Mouse (Mus musculus): ENCODE results near the gene Bicdl1. TPM values are rescaled to one million over a fixed set of nuclear protein-coding genes. Genes with fewer than 3 reads are reported as not detected.

The Bicdl1 gene
- polyA plus RNA-seq, 1 experiment: 2.4 TPM

- Histone ChIP-seq H3K27me3 (ENCODE audit: control insufficient read depth, insufficient read depth, insufficient read length) (peaks cover 28% of the 10 kb centered on the region), H3ac (ENCODE audit: control insufficient read depth, insufficient read length, low read depth) (no peak overlapping the region), H3K79me3 (ENCODE audit: low read depth) (no peaks in the 10 kb centered on the region), H3K4me3 (ENCODE audit: insufficient read depth, poor library complexity, severe bottlenecking) (no peak overlapping the region), H3K79me2 (ENCODE audit: control insufficient read depth, insufficient read depth) (no peaks in the 10 kb centered on the region), H3K36me3 (ENCODE audit: control insufficient read depth, insufficient read depth) (no peaks in the 10 kb centered on the region)
- no peak for TF ChIP-seq USF1 (IDR thresholded peaks at IDR 0.05; ENCODE audit: low read depth)
- TF ChIP-seq MYOD1 (IDR thresholded peaks at IDR 0.05; ENCODE audit: control insufficient read depth, insufficient read length, low read depth): no peak
- TF ChIP-seq FOSL1 (IDR thresholded peaks at IDR 0.05; ENCODE audit: insufficient read depth, low read length, poor library complexity, severe bottlenecking): no peak
- TF ChIP-seq CTCF (IDR thresholded peaks at IDR 0.05; ENCODE audit: control insufficient read depth, insufficient read depth, insufficient read length): no peak
- TF ChIP-seq MAX (IDR thresholded peaks at IDR 0.05): no peak
Observed at GRCm38 (mm10) chr5:115686716-115687115, 44.7 kb downstream of the Bicdl1 start.

- Histone ChIP-seq H3K27me3 (ENCODE audit: control insufficient read depth, insufficient read depth, insufficient read length) (peaks cover 28% of the 10 kb centered on the region), H3K79me2 (ENCODE audit: control insufficient read depth, insufficient read depth) (no peaks in the 10 kb centered on the region), H3ac (ENCODE audit: control insufficient read depth, insufficient read length, low read depth) (no peak overlapping the region), H3K36me3 (ENCODE audit: control insufficient read depth, insufficient read depth) (no peaks in the 10 kb centered on the region), H3K4me3 (ENCODE audit: insufficient read depth, poor library complexity, severe bottlenecking) (no peak overlapping the region), H3K79me3 (ENCODE audit: low read depth) (no peaks in the 10 kb centered on the region)
- TF ChIP-seq FOSL1 (IDR thresholded peaks at IDR 0.05; ENCODE audit: insufficient read depth, low read length, poor library complexity, severe bottlenecking) (no peak), CTCF (IDR thresholded peaks at IDR 0.05; ENCODE audit: control insufficient read depth, insufficient read depth, insufficient read length) (no peak), MAX (IDR thresholded peaks at IDR 0.05) (no peak), CEBPB (IDR thresholded peaks at IDR 0.05; ENCODE audit: low read depth) (no peak), MYOG (IDR thresholded peaks at IDR 0.05; ENCODE audit: control insufficient read depth, extremely low read depth, insufficient read length) (no peak)
Observed at GRCm38 (mm10) chr5:115685126-115685525, 46.3 kb downstream of the Bicdl1 start.

DNA sequence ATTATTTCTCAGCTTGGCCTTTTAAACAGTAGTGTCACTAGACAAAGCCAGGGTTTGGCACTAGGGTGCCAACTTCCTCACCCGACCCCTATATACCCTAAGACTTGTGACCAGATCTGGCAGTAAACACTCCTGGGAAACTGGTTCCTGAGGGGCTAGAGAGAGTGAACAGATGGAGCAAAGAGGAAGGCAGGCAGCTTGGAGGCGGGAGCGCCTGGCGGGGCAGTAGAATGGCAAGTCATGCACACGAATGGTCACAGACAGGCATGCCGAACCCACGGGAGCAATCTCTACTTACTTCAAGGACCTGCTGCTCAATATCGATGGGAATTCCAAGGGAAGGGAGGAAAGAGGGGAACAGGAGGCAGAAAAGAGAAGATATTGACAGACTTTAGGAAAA lies 59.6 kb downstream of the Bicdl1 start:
- TF ChIP-seq MYOD1 (IDR thresholded peaks at IDR 0.05; ENCODE audit: control insufficient read depth, insufficient read length, low read depth) (no peak), USF1 (IDR thresholded peaks at IDR 0.05; ENCODE audit: low read depth) (no peak), CEBPB (IDR thresholded peaks at IDR 0.05; ENCODE audit: low read depth) (no peak)
- no peaks in the 10 kb centered on the region for H3K79me2 ChIP-seq (ENCODE audit: control insufficient read depth, insufficient read depth)
- H3K4me3 ChIP-seq (ENCODE audit: insufficient read depth, poor library complexity, severe bottlenecking): no peak overlapping the region
- peaks cover 83% of the 10 kb centered on the region for H3K27me3 ChIP-seq (ENCODE audit: control insufficient read depth, insufficient read depth, insufficient read length)
- H3ac ChIP-seq (ENCODE audit: control insufficient read depth, insufficient read length, low read depth): no peak overlapping the region
- H3K79me3 ChIP-seq (ENCODE audit: low read depth): no peaks in the 10 kb centered on the region
- H3K36me3 ChIP-seq (ENCODE audit: control insufficient read depth, insufficient read depth): no peaks in the 10 kb centered on the region

DNA sequence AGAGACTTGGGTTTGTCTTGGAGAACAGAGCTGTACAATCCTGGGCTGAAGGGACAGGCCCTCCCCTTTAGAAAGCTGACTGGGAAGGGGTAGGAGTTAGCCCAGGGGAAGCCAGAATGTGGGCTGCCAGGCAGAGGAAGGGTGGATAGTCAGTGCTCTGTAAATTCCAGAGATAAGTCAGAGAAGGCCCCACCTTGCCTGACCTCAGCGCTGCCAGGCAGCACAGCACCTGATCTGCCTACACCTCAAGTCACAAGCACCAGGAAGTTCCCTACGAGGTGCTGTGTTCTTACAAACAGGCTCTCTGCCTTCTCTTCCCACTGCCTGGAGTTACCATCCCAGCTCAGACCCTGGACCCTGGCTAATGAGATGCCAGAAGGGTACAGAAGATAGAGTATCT lies 61.0 kb downstream of the Bicdl1 start:
- no peak overlapping the region for H3K4me3 ChIP-seq (ENCODE audit: insufficient read depth, poor library complexity, severe bottlenecking)
- TF ChIP-seq CEBPB (IDR thresholded peaks at IDR 0.05; ENCODE audit: low read depth): no peak
- H3K27me3 ChIP-seq (ENCODE audit: control insufficient read depth, insufficient read depth, insufficient read length): peaks cover 95% of the 10 kb centered on the region
- no peak overlapping the region for H3ac ChIP-seq (ENCODE audit: control insufficient read depth, insufficient read length, low read depth)
- no peaks in the 10 kb centered on the region for H3K79me2 ChIP-seq (ENCODE audit: control insufficient read depth, insufficient read depth)
- H3K79me3 ChIP-seq (ENCODE audit: low read depth): no peaks in the 10 kb centered on the region
- H3K36me3 ChIP-seq (ENCODE audit: control insufficient read depth, insufficient read depth): no peaks in the 10 kb centered on the region

GRCm38 (mm10) chr5:115669974-115670373 lies 61.4 kb downstream of the Bicdl1 start:
- H3K79me2 ChIP-seq (ENCODE audit: control insufficient read depth, insufficient read depth): no peaks in the 10 kb centered on the region
- no peaks in the 10 kb centered on the region for H3K36me3 ChIP-seq (ENCODE audit: control insufficient read depth, insufficient read depth)
- H3ac ChIP-seq (ENCODE audit: control insufficient read depth, insufficient read length, low read depth): no peak overlapping the region
- TF ChIP-seq CTCF (IDR thresholded peaks at IDR 0.05; ENCODE audit: control insufficient read depth, insufficient read depth, insufficient read length): no peak
- TF ChIP-seq MYOG (IDR thresholded peaks at IDR 0.05; ENCODE audit: control insufficient read depth, extremely low read depth, insufficient read length): no peak
- TF ChIP-seq MYOD1 (IDR thresholded peaks at IDR 0.05; ENCODE audit: control insufficient read depth, insufficient read length, low read depth): no peak
- no peak for TF ChIP-seq CEBPB (IDR thresholded peaks at IDR 0.05; ENCODE audit: low read depth)
- TF ChIP-seq MAX (IDR thresholded peaks at IDR 0.05): no peak
- TF ChIP-seq USF1 (IDR thresholded peaks at IDR 0.05; ENCODE audit: low read depth): no peak
- TF ChIP-seq FOSL1 (IDR thresholded peaks at IDR 0.05; ENCODE audit: insufficient read depth, low read length, poor library complexity, severe bottlenecking): no peak
- no peak overlapping the region for H3K4me3 ChIP-seq (ENCODE audit: insufficient read depth, poor library complexity, severe bottlenecking)
- no peaks in the 10 kb centered on the region for H3K79me3 ChIP-seq (ENCODE audit: low read depth)
- H3K27me3 ChIP-seq (ENCODE audit: control insufficient read depth, insufficient read depth, insufficient read length): peaks cover 92% of the 10 kb centered on the region

DNA sequence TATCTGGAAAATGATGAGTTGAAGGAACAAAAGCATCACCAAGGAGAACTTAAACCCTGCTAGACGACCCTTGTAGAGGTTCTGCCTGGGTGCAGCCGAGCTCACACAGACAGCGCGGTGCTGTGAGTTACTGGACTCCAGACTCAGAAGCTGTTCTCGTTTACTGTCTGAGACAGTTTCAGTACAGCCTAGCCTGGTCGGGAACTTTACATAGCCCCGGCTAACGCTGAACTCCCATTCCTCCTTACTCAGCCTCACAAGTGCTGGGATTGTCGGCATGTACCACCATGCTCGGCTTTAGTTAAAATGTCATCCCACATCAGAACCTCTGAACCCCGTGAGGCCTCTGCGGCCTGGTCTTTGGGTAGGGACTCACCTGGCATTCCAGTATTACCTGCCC lies 62.4 kb downstream of the Bicdl1 start:
- Histone ChIP-seq H3K27me3 (ENCODE audit: control insufficient read depth, insufficient read depth, insufficient read length) (peaks cover 88% of the 10 kb centered on the region), H3K36me3 (ENCODE audit: control insufficient read depth, insufficient read depth) (no peaks in the 10 kb centered on the region), H3ac (ENCODE audit: control insufficient read depth, insufficient read length, low read depth) (no peak overlapping the region), H3K79me3 (ENCODE audit: low read depth) (no peaks in the 10 kb centered on the region), H3K4me3 (ENCODE audit: insufficient read depth, poor library complexity, severe bottlenecking) (no peak overlapping the region), H3K79me2 (ENCODE audit: control insufficient read depth, insufficient read depth) (no peaks in the 10 kb centered on the region)
- no peak for TF ChIP-seq MYOG (IDR thresholded peaks at IDR 0.05; ENCODE audit: control insufficient read depth, extremely low read depth, insufficient read length)
- no peak for TF ChIP-seq MAX (IDR thresholded peaks at IDR 0.05)
- TF ChIP-seq CEBPB (IDR thresholded peaks at IDR 0.05; ENCODE audit: low read depth): no peak
- no peak for TF ChIP-seq CTCF (IDR thresholded peaks at IDR 0.05; ENCODE audit: control insufficient read depth, insufficient read depth, insufficient read length)
- no peak for TF ChIP-seq USF1 (IDR thresholded peaks at IDR 0.05; ENCODE audit: low read depth)
